Mouse (Mus musculus): ENCODE measurements around the gene Rras. TPM values are rescaled to one million over a fixed set of nuclear protein-coding genes. Genes with fewer than 3 reads are reported as not detected.

Gene Rras
- 10 to 100 TPM; 13.7 to 18.8 (median 14.7) TPM for total RNA-seq (2022)

DNA sequence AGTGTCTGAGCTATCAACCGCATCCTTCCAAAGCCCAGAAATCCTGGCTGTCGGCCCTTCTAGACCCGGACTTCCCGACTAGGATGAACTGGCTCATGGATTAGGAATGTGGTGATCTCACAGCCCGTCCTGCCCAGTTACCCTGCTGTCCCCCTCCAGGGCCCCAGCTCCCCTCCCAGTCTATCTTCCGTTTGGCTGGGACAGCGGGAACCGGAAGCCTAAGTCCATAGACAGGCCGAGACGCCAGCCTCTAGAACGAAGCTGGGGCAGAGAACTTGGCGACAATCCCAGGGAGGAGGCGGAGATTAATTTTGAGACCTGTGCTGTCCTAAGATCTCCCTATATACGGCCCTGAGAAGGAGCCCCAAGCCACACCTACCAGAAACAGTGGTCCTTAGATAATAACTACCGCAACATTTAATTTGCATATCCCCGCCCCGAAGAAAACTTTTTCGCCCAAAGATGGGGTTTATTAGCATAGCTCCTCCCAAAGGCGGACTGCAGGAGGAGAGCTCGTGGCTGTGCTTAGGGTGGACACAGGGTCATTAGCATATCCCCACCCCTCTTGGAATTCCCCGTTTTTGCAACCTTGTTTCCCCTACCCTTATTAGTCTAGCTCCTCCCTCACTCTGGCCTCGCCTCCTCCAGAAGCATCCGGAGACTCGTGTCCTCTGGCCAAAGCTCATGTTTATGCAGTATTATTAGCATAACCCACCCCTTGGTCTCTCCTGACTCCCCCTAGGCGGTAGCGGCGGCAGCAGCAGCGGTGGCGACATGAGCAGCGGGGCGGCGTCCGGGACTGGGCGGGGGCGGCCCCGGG, at the start of gene Rras:
Gene Rras (plus strand): TSS at position 720 of the 820 bp plus-strand sequence.
- peak; percentile 49 to 93 for DNase-seq (ENCODE audit: low spot score in 2 of 2)

DNA sequence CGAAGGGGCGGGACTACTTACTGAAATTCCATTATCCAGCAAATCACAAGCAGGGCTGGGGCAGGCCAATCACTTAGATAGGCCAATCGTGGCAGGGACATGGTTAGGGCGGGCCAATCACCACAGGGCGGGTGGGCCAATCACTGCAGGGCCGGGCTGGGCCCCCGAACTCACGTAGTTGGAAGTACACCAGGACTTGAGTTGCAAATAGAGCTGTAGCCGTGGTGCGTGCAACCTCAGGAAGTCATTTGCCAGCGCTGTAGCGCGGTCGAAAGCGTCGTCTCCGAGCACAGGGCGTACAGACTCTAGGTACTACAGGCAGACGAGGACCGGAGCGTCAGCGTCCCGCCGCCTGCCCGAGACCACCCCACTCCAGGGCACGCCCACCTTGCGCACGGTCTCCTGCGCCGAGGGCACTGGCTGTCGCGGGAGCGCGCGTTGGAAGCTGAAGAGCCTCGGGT, 47.5 kb upstream of the Rras start:
- peak in 1 of 2 experiments; percentile 83 for DNase-seq (ENCODE audit: low spot score in 2 of 2)

DNA sequence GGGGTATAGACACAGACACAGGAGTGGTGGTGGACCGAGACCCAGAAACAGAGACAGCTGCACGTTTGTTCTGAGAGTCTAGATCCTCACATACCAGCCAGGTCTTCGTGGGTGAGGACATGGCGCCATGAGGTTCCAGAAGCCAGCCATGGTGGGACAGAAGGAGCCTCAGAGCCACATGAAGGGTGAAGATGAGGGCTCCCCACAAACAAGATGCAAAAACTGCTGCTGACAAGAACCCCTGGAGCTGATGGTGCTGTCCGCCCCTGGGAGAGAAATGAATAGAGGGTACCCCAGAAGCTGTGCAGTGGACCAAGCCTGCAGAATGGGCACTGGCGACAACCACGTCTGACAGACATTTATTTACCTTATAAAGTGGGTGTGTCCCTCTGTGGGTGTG, 46.6 kb upstream of the Rras start:
- DNase-seq (ENCODE audit: low spot score in 2 of 2): no peak

- DNase-seq (ENCODE audit: low spot score in 2 of 2): no peak
These were observed 44.2 kb upstream of the Rras start for GRCm38 (mm10) chr7:44973415-44974130.

DNA sequence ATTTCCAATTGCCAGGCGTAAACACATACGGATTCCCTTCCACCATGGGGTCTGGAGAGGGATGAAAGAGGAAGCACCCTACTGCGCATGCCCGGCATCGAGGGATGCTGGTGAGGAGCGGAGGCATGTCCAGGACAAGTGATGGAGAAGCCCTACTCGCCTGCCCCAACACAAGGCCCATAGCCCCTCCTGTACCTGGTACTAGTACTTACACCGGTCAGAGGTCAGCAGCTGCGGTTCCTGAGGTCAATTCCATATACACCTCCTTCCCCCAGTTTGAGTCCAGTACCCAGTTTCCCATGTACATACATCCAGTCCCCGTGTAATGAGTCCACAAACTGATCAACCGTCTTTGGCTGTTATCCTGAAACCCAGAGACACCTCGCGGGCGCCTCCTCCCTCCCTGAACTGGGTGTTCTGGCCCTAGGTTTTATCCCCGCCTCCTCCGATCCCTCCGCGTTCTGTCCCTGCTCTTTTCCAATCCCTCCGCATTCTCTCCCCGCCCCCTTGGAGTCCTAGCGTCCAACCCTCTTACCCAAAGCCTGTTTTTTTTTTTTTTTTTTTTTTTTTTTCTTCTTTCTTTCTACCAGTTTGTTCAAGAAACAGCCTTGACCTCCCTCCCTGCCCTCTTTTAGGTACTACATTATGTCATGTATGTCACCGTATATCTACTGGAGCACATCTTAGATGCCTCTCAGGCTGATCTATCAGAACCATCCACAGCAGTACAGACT, 43.2 kb upstream of the Rras start, which contains the start of gene Cpt1c:
Gene Cpt1c (minus strand): TSS at position 469 of the 734 bp plus-strand sequence.
- DNase-seq (ENCODE audit: low spot score in 2 of 2): peak; percentile 81 to 84

DNA sequence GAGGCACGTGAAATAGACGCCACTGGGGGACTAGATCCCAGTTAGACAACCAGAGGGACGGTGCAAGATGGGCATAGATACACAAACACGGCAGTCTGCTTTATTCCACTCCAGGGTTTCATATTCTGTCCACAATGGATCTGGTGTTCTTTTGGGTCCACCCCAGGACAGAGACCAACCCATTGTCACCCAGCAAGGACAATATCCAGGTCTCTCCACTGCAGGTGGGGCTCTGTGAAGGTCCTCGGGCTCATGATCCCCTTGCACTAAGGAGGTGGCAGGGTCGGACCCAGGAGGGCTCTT, 42.7 kb upstream of the Rras start:
- no peak for DNase-seq (ENCODE audit: low spot score in 2 of 2)

DNA sequence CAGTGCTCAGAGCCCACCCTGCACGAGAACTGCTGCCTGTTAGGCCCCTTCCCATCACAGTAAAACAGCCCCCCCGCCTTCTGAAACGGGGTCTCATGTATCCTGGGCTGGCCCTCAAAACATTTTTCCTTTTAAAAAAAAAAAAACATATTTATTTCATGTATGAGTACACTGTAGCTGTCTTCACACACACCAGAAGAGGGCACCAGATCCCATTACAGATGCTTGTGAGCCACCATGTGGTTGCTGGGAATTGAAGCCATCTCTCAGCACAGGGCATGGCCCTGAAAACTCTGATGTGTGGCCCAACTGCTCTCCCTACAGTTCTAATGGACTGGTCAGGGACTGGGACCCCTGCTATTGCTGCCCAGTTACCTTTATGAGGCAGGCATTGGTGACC, 39.5 kb upstream of the Rras start:
- no peak for DNase-seq (ENCODE audit: low spot score in 2 of 2)

DNA sequence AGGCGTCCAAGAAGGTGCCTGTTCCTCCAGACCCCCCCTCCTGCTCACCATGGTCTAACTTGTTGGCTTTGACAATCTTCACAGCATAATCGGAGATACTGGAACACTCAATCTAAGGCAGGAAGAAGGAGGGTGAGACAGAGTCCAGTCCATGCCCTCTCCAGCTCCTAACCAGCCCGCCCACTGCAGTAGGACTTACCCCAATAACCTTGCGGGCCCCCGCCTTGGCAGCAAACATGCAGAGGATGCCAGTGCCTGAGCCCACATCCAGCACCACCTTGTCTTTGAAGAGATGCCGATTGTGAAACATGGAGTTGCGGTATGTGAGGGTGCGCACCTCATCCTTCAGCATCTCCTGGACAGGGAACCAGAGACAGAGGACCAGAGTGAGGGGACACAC, 36.2 kb upstream of the Rras start:
- no peak for DNase-seq (ENCODE audit: low spot score in 2 of 2)

DNA sequence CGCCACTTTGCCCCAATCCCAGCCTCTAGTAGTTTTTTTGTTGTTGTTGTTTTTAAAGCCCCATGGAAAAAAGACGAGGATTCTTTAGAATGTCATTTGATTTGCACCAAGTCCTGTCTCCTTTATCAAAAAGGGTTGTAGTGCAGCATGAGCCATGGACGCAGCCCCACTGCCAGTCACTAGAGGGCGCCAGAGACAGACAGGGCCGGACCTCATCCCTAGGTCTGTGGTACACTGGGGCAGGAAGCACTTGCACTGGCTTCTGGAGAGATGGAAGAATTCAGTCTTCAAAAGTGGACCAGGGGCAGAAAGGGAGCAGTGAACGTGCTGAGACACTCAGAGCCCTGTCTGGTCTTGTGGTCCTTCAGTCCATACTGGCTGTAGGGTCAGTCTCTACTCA, 34.7 kb upstream of the Rras start:
- DNase-seq (ENCODE audit: low spot score in 2 of 2): peak in 1 of 2 experiments; percentile 81

GRCm38 (mm10) chr7:44983944-44984832, 33.6 kb upstream of the Rras start:
- no peak for DNase-seq (ENCODE audit: low spot score in 2 of 2)

GRCm38 (mm10) chr7:44984833-44985164, 33.0 kb upstream of the Rras start:
- DNase-seq (ENCODE audit: low spot score in 2 of 2): no peak

DNA sequence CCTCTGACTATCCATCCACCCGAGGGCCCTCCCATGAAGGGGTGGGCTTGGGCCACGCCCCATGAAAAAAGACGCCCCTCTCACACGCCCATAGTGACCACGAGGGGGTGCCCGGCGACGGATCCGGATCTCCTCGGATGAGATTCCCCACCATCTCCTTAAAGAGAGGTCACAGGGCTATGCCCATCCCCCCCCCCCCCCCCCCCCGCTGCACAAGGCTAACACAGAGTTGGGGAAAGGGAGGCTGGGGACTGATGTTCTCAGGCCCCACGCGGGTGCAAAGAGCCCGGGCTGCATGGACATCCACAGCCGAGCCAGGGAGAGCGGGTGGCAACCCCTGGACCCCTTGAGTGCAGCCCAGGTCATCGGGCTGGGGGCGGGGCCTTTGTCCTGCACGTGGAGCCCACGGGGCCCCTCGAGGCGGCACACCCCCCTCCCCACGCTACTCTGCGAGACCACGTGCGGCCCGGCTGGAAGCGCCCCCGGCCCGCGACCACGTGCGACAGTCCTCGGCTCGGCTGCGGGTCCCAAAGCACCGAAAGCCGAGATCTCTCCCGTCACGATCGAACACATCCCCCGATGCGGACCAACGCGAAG, 32.1 kb upstream of the Rras start:
- DNase-seq (ENCODE audit: low spot score in 2 of 2): peak in 1 of 2 experiments; percentile 58

GRCm38 (mm10) chr7:44986192-44986878, 31.4 kb upstream of the Rras start, which contains the start of gene Prmt1:
Prmt1 (minus strand) TSS chr7:44986568.
- DNase-seq (ENCODE audit: low spot score in 2 of 2): peak; percentile 94 to 100

GRCm38 (mm10) chr7:44986879-44987718, 30.7 kb upstream of the Rras start:
- no peak for DNase-seq (ENCODE audit: low spot score in 2 of 2)

GRCm38 (mm10) chr7:44996672-44997071, 21.1 kb upstream of the Rras start:
- DNase-seq (ENCODE audit: low spot score in 2 of 2): no peak

DNA sequence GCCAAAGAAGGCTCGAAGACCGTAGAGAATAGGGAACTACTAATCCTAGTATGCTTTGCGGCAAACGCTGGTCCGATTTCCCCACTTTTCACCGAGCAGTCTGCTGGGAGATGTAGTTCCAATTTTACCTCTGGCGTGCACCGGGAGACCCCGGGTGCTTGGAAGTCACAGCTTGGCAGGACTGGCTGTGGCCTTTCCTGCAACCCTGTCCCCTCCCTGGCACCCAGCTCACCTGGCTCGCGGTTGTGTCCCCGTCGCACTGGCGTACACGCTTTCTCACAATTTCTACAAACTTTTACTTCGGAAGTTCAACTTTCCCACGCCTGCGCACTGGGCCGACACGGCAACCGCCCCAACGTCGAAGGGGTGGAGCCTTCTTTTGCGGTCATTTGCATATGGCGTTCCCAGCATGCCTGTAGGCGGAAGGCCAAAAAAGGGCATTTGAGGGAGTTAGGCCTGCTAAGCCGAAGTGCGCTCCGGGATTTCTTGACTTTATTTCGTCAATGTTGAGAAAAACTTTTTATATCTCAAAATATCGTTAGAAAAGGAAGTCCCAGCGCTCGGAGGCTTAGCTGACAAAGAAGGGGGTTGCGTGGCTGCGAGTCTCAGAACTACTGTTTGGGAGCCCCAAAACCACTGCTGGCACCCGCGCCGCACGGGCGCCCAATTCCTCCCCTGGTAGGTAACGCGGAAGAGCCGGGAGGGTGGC, 20.4 kb upstream of the Rras start, which contains the start of gene Irf3:
Gene Irf3 (plus strand): TSS at position 418 of the 709 bp plus-strand sequence.
- DNase-seq (ENCODE audit: low spot score in 2 of 2): peak; percentile 92 to 96

GRCm38 (mm10) chr7:44997940-44998428, 19.8 kb upstream of the Rras start:
- DNase-seq (ENCODE audit: low spot score in 2 of 2): no peak

- DNase-seq (ENCODE audit: low spot score in 2 of 2): no peak
These were observed 19.2 kb upstream of the Rras start, which contains the start of gene Bcl2l12 for GRCm38 (mm10) chr7:44998501-44998955. Bcl2l12 (minus strand) TSS chr7:44998712.
